Mouse (Mus musculus): ENCODE data around the gene Lrrk1. TPM values are rescaled to one million over a fixed set of nuclear protein-coding genes. Genes with fewer than 3 reads are reported as not detected.
A peak's percentile ranks its signal among the peaks of the same experiment; 100 is the strongest.

The Lrrk1 gene
- polyA plus RNA-seq, 2 experiments = 2.3 to 3.1 TPM

DNA sequence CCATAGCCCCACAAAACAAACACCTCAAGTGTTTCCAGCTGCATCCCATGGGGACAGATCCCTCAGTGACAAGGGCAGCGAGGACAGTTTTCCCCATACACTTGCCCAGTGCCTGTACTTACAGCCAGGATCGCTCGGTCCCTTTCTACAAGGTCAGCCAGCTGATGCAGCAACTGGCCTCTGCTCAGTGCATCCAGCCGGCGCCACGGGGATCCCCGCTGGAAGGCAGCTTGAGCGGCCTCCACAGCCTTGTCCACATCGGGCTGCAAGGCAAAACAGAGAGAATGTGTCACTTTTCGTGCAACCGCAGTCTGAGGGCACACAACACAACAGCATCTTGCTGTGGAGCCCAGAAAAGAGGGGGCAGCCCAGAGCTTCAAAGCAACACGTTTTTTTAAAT is 30.8 kb upstream of the Lrrk1 start:
- H3K27ac ChIP-seq = no peak overlapping the region
- no peaks in the 10 kb centered on the region for H3K36me3 ChIP-seq (replicated peaks; ENCODE audit: control insufficient read depth, insufficient read depth, low read depth)
- DNase-seq (ENCODE audit: low read depth in 3 of 3, low spot score in 3 of 3) (no peak), ATAC-seq (ENCODE audit: insufficient read depth) (no peak)
- no peak overlapping the region for H3K4me3 ChIP-seq (ENCODE audit: insufficient read depth in 1 of 2, low read depth in 2 of 2, low read length in 2 of 2)
- no peak overlapping the region for H3K9ac ChIP-seq (replicated peaks)
- TF ChIP-seq CTCF (IDR thresholded peaks at IDR 0.05; ENCODE audit: low read depth) = no peak
- no peak for TF ChIP-seq EP300 (IDR thresholded peaks at IDR 0.05; ENCODE audit: low read depth)
- H3K4me1 ChIP-seq (replicated peaks; ENCODE audit: control insufficient read depth in 2 of 2, insufficient read depth in 2 of 2, low read length in 1 of 2) = no peaks in the 10 kb centered on the region
- 52% methylated on average over 12 of the region's 12 CpGs for WGBS (ENCODE audit: insufficient replicate concordance)
- H3K27me3 ChIP-seq (ENCODE audit: control insufficient read depth, insufficient read depth, low read length) = no peaks in the 10 kb centered on the region; the same call in 1 of the 2 replicates
- no peak overlapping the region for H3K4me2 ChIP-seq (ENCODE audit: low read depth)
- H3K9me3 ChIP-seq (ENCODE audit: control insufficient read depth, low read length) = no peaks in the 10 kb centered on the region

DNA sequence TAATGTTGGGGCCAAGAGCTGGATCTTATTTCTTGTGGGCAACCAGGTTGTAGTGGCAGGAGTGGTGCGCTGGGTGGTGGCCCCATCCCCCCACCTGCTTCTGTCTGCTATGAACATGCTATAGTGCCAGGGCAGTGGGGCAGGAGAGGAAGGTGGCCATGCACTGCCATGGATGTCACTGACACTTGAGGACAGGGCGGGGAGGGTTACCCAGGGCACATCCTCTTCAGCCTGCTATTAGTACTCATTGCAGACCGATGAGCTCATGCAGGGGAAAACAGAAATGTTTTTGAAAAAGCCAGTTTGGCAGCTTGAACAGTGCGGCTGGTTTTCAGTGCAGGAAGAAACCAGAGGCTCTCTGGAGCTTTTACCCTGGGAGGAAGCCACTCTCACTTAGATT is 28.7 kb upstream of the Lrrk1 start:
- no peak for ATAC-seq (ENCODE audit: insufficient read depth)
- no peaks in the 10 kb centered on the region for H3K36me3 ChIP-seq (replicated peaks; ENCODE audit: control insufficient read depth, insufficient read depth, low read depth)
- no peak for DNase-seq (ENCODE audit: low read depth in 3 of 3, low spot score in 3 of 3)

DNA sequence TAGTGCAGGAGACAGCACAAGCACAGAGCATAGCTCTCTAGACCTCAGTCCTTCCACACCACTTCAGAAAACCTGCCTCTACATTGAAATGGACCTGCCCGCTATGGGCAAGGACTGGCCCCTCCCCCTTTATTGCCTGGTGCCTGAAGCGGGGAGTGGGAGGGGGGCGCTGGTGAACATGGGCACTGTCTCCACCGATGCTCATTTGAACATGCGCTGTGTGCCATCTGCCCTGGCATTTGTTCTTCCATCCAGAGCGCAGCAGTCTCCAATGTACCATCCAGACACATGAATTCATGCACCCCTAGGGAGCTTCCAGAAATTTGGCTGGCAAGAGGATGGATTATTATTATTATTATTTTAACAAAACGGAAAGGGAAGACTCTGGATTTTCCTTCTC is 24.9 kb upstream of the Lrrk1 start:
- Histone ChIP-seq H3K4me2 (ENCODE audit: low read depth) (no peak overlapping the region), H3K36me3 (replicated peaks; ENCODE audit: control insufficient read depth, insufficient read depth, low read depth) (no peaks in the 10 kb centered on the region), H3K27me3 (ENCODE audit: control insufficient read depth, insufficient read depth, low read length) (no peaks in the 10 kb centered on the region), H3K9me3 (ENCODE audit: control insufficient read depth, low read length) (no peaks in the 10 kb centered on the region), H3K9ac (replicated peaks) (no peak overlapping the region), H3K4me3 (ENCODE audit: insufficient read depth in 1 of 2, low read depth in 2 of 2, low read length in 2 of 2) (no peak overlapping the region), H3K27ac (no peak overlapping the region), H3K4me1 (replicated peaks; ENCODE audit: control insufficient read depth in 2 of 2, insufficient read depth in 2 of 2, low read length in 1 of 2) (no peaks in the 10 kb centered on the region)
- WGBS (ENCODE audit: insufficient replicate concordance) = 69% methylated on average over 7 of the region's 7 CpGs
- DNase-seq (ENCODE audit: low read depth in 3 of 3, low spot score in 3 of 3) = no peak
- ATAC-seq (ENCODE audit: insufficient read depth) = no peak
- no peak for TF ChIP-seq CTCF (IDR thresholded peaks at IDR 0.05; ENCODE audit: low read depth)

More for the DNA sequence above, 28.7 kb upstream of the Lrrk1 start:
- 58% methylated on average over 4 of the region's 4 CpGs for WGBS (ENCODE audit: insufficient replicate concordance)
- Histone ChIP-seq H3K4me1 (replicated peaks; ENCODE audit: control insufficient read depth in 2 of 2, insufficient read depth in 2 of 2, low read length in 1 of 2) (no peaks in the 10 kb centered on the region), H3K9ac (replicated peaks) (no peak overlapping the region), H3K27ac (no peak overlapping the region), H3K27me3 (ENCODE audit: control insufficient read depth, insufficient read depth, low read length) (no peaks in the 10 kb centered on the region), H3K4me3 (ENCODE audit: insufficient read depth in 1 of 2, low read depth in 2 of 2, low read length in 2 of 2) (no peak overlapping the region), H3K4me2 (ENCODE audit: low read depth) (no peak overlapping the region), H3K9me3 (ENCODE audit: control insufficient read depth, low read length) (no peaks in the 10 kb centered on the region)
- TF ChIP-seq CTCF (IDR thresholded peaks at IDR 0.05; ENCODE audit: low read depth) (no peak), EP300 (IDR thresholded peaks at IDR 0.05; ENCODE audit: low read depth) (no peak)

GRCm38 (mm10) chr7:66409433-66409832 is 21.3 kb upstream of the Lrrk1 start:
- H3K9me3 ChIP-seq (ENCODE audit: control insufficient read depth, low read length) = no peaks in the 10 kb centered on the region
- 67% methylated on average over 6 of the region's 6 CpGs for WGBS (ENCODE audit: insufficient replicate concordance)
- H3K4me3 ChIP-seq (ENCODE audit: insufficient read depth in 1 of 2, low read depth in 2 of 2, low read length in 2 of 2) = no peak overlapping the region
- H3K27ac ChIP-seq = no peak overlapping the region
- peaks cover 0 to 5% of the 10 kb centered on the region in 2 experiments; a peak in 2 of 4 replicates for H3K4me1 ChIP-seq (replicated peaks; ENCODE audit: control insufficient read depth in 2 of 2, insufficient read depth in 2 of 2, low read length in 1 of 2)
- TF ChIP-seq CTCF (IDR thresholded peaks at IDR 0.05; ENCODE audit: low read depth) = peak; percentile 81
- TF ChIP-seq EP300 (IDR thresholded peaks at IDR 0.05; ENCODE audit: low read depth) = no peak
- H3K36me3 ChIP-seq (replicated peaks; ENCODE audit: control insufficient read depth, insufficient read depth, low read depth) = no peaks in the 10 kb centered on the region
- H3K27me3 ChIP-seq (ENCODE audit: control insufficient read depth, insufficient read depth, low read length) = no peaks in the 10 kb centered on the region
- H3K9ac ChIP-seq (replicated peaks) = no peak overlapping the region
- H3K4me2 ChIP-seq (ENCODE audit: low read depth) = no peak overlapping the region
- ATAC-seq (ENCODE audit: insufficient read depth) = no peak
- DNase-seq (ENCODE audit: low read depth in 3 of 3, low spot score in 3 of 3) = no peak

DNA sequence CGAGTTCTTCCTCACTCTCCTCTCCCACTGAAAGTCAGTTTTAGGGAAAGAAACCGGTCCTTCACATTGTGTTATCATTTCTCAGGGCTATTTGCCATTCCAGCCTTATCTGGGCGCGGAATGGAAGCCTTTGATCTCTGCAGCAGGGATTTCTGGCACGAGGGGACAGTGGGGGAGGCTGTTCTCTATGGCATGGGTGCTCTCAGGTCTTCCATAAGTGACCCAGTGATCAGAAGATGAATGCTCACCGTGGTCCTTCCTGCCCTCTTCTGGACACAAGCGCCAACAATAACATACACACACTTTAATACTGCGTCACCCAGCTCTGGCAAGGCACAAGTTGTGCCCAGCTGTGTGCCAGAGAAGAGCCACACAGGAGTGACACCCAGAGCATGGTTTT is 18.8 kb upstream of the Lrrk1 start:
- H3K27ac ChIP-seq = no peak overlapping the region
- ATAC-seq (ENCODE audit: insufficient read depth) = no peak
- H3K36me3 ChIP-seq (replicated peaks; ENCODE audit: control insufficient read depth, insufficient read depth, low read depth) = no peaks in the 10 kb centered on the region
- peaks cover 0 to 5% of the 10 kb centered on the region in 2 experiments; a peak in 2 of 4 replicates for H3K4me1 ChIP-seq (replicated peaks; ENCODE audit: control insufficient read depth in 2 of 2, insufficient read depth in 2 of 2, low read length in 1 of 2)
- TF ChIP-seq EP300 (IDR thresholded peaks at IDR 0.05; ENCODE audit: low read depth) (no peak), CTCF (IDR thresholded peaks at IDR 0.05; ENCODE audit: low read depth) (no peak)
- H3K27me3 ChIP-seq (ENCODE audit: control insufficient read depth, insufficient read depth, low read length) = no peaks in the 10 kb centered on the region
- no peak overlapping the region for H3K9ac ChIP-seq (replicated peaks)
- DNase-seq (ENCODE audit: low read depth in 3 of 3, low spot score in 3 of 3) = no peak
- 56% methylated on average over 8 of the region's 8 CpGs for WGBS (ENCODE audit: insufficient replicate concordance)
- H3K9me3 ChIP-seq (ENCODE audit: control insufficient read depth, low read length) = no peaks in the 10 kb centered on the region
- H3K4me3 ChIP-seq (ENCODE audit: insufficient read depth in 1 of 2, low read depth in 2 of 2, low read length in 2 of 2) = no peak overlapping the region
- H3K4me2 ChIP-seq (ENCODE audit: low read depth) = no peak overlapping the region

All from liver, embryonic 14.5 days (tissue).